Mouse (Mus musculus): ENCODE measurements around the gene Helt. TPM values are rescaled to one million over a fixed set of nuclear protein-coding genes. Genes with fewer than 3 reads are reported as not detected.

Gene Helt
- not detected in 2 replicates for polyA plus RNA-seq (2014; fragmentation: Nextera tagmentation; extraction: Ambion mirVana)

GRCm38 (mm10) chr8:46294181-46294892 lies at the start of gene Helt:
TSS of gene Helt (minus strand) at chr8:46294671.
- Histone ChIP-seq H3K9me3 (ENCODE audit: control insufficient read depth, low read length) (no peaks in the 10 kb centered on the region), H3K36me3 (ENCODE audit: control insufficient read depth, insufficient read depth, low read length) (no peaks in the 10 kb centered on the region), H3K9ac (ENCODE audit: low read length) (no peak within 1 kb of the TSS), H3K4me2 (ENCODE audit: low read length) (no peak within 1 kb of the TSS), H3K4me3 (ENCODE audit: low read depth, low read length) (no peak within 1 kb of the TSS), H3K27ac (ENCODE audit: low read depth) (no peak within 1 kb of the TSS), H3K27me3 (replicated peaks; ENCODE audit: control insufficient read depth, insufficient read depth, low read length) (peaks cover 94% of the 10 kb centered on the region), H3K4me1 (replicated peaks; ENCODE audit: control insufficient read depth, insufficient read depth, low read length) (no peaks in the 10 kb centered on the region)
- peak; percentile 59 for DNase-seq (ENCODE audit: low spot score)
- ATAC-seq (replicated peaks; ENCODE audit: low FRiP score, low TSS enrichment, low read depth): no peak
- under 1% methylated on average over 50 of the region's 50 CpGs for WGBS

- no peak overlapping the region for H3K27ac ChIP-seq (ENCODE audit: low read depth)
- no peaks in the 10 kb centered on the region for H3K4me1 ChIP-seq (replicated peaks; ENCODE audit: control insufficient read depth, insufficient read depth, low read length)
- H3K36me3 ChIP-seq (ENCODE audit: control insufficient read depth, insufficient read depth, low read length): no peaks in the 10 kb centered on the region
- peak; percentile 61 for DNase-seq (ENCODE audit: low spot score)
- no peak overlapping the region for H3K4me2 ChIP-seq (ENCODE audit: low read length)
- H3K9ac ChIP-seq (ENCODE audit: low read length): no peak overlapping the region
- 47% methylated on average over 13 of the region's 13 CpGs for WGBS
- H3K9me3 ChIP-seq (ENCODE audit: control insufficient read depth, low read length): no peaks in the 10 kb centered on the region
- H3K27me3 ChIP-seq (replicated peaks; ENCODE audit: control insufficient read depth, insufficient read depth, low read length): no peaks in the 10 kb centered on the region
- no peak overlapping the region for H3K4me3 ChIP-seq (ENCODE audit: low read depth, low read length)
- no peak for ATAC-seq (replicated peaks; ENCODE audit: low FRiP score, low TSS enrichment, low read depth)
Observed at GRCm38 (mm10) chr8:46342272-46342671, 47.8 kb upstream of the Helt start.

GRCm38 (mm10) chr8:46340381-46341273 lies 46.2 kb upstream of the Helt start:
- no peak overlapping the region for H3K4me3 ChIP-seq (ENCODE audit: low read depth, low read length)
- no peaks in the 10 kb centered on the region for H3K36me3 ChIP-seq (ENCODE audit: control insufficient read depth, insufficient read depth, low read length)
- WGBS: 74% methylated on average over 14 of the region's 14 CpGs
- no peaks in the 10 kb centered on the region for H3K9me3 ChIP-seq (ENCODE audit: control insufficient read depth, low read length)
- no peak overlapping the region for H3K27ac ChIP-seq (ENCODE audit: low read depth)
- no peak overlapping the region for H3K4me2 ChIP-seq (ENCODE audit: low read length)
- ATAC-seq (replicated peaks; ENCODE audit: low FRiP score, low TSS enrichment, low read depth) (no peak), DNase-seq (ENCODE audit: low spot score) (no peak)
- no peaks in the 10 kb centered on the region for H3K4me1 ChIP-seq (replicated peaks; ENCODE audit: control insufficient read depth, insufficient read depth, low read length)
- H3K9ac ChIP-seq (ENCODE audit: low read length): no peak overlapping the region
- H3K27me3 ChIP-seq (replicated peaks; ENCODE audit: control insufficient read depth, insufficient read depth, low read length): no peaks in the 10 kb centered on the region

- DNase-seq (ENCODE audit: low spot score) (no peak), ATAC-seq (replicated peaks; ENCODE audit: low FRiP score, low TSS enrichment, low read depth) (no peak)
- H3K4me1 ChIP-seq (replicated peaks; ENCODE audit: control insufficient read depth, insufficient read depth, low read length): no peaks in the 10 kb centered on the region
- H3K9ac ChIP-seq (ENCODE audit: low read length): no peak overlapping the region
- H3K4me2 ChIP-seq (ENCODE audit: low read length): no peak overlapping the region
- no peaks in the 10 kb centered on the region for H3K9me3 ChIP-seq (ENCODE audit: control insufficient read depth, low read length)
- no peak overlapping the region for H3K4me3 ChIP-seq (ENCODE audit: low read depth, low read length)
- H3K36me3 ChIP-seq (ENCODE audit: control insufficient read depth, insufficient read depth, low read length): no peaks in the 10 kb centered on the region
- H3K27me3 ChIP-seq (replicated peaks; ENCODE audit: control insufficient read depth, insufficient read depth, low read length): no peaks in the 10 kb centered on the region
- H3K27ac ChIP-seq (ENCODE audit: low read depth): no peak overlapping the region
- 87% methylated on average over 5 of the region's 5 CpGs for WGBS
Observed at GRCm38 (mm10) chr8:46339317-46339716, 44.8 kb upstream of the Helt start.

GRCm38 (mm10) chr8:46336351-46336750 lies 41.9 kb upstream of the Helt start:
- Histone ChIP-seq H3K9ac (ENCODE audit: low read length) (no peak overlapping the region), H3K27ac (ENCODE audit: low read depth) (no peak overlapping the region), H3K4me2 (ENCODE audit: low read length) (no peak overlapping the region), H3K9me3 (ENCODE audit: control insufficient read depth, low read length) (no peaks in the 10 kb centered on the region), H3K27me3 (replicated peaks; ENCODE audit: control insufficient read depth, insufficient read depth, low read length) (no peaks in the 10 kb centered on the region), H3K4me1 (replicated peaks; ENCODE audit: control insufficient read depth, insufficient read depth, low read length) (no peaks in the 10 kb centered on the region), H3K4me3 (ENCODE audit: low read depth, low read length) (no peak overlapping the region), H3K36me3 (ENCODE audit: control insufficient read depth, insufficient read depth, low read length) (no peaks in the 10 kb centered on the region)
- 88% methylated on average over 8 of the region's 8 CpGs for WGBS
- no peak for ATAC-seq (replicated peaks; ENCODE audit: low FRiP score, low TSS enrichment, low read depth)
- no peak for DNase-seq (ENCODE audit: low spot score)

GRCm38 (mm10) chr8:46332389-46333061 lies 38.1 kb upstream of the Helt start:
- H3K27me3 ChIP-seq (replicated peaks; ENCODE audit: control insufficient read depth, insufficient read depth, low read length): no peaks in the 10 kb centered on the region
- no peaks in the 10 kb centered on the region for H3K4me1 ChIP-seq (replicated peaks; ENCODE audit: control insufficient read depth, insufficient read depth, low read length)
- no peak overlapping the region for H3K4me2 ChIP-seq (ENCODE audit: low read length)
- no peaks in the 10 kb centered on the region for H3K36me3 ChIP-seq (ENCODE audit: control insufficient read depth, insufficient read depth, low read length)
- H3K27ac ChIP-seq (ENCODE audit: low read depth): no peak overlapping the region
- DNase-seq (ENCODE audit: low spot score) (no peak), ATAC-seq (replicated peaks; ENCODE audit: low FRiP score, low TSS enrichment, low read depth) (no peak)
- 90% methylated on average over 7 of the region's 7 CpGs for WGBS
- no peak overlapping the region for H3K9ac ChIP-seq (ENCODE audit: low read length)
- no peaks in the 10 kb centered on the region for H3K9me3 ChIP-seq (ENCODE audit: control insufficient read depth, low read length)
- H3K4me3 ChIP-seq (ENCODE audit: low read depth, low read length): no peak overlapping the region

GRCm38 (mm10) chr8:46331801-46332200 lies 37.3 kb upstream of the Helt start:
- H3K9me3 ChIP-seq (ENCODE audit: control insufficient read depth, low read length): no peaks in the 10 kb centered on the region
- no peak for ATAC-seq (replicated peaks; ENCODE audit: low FRiP score, low TSS enrichment, low read depth)
- H3K9ac ChIP-seq (ENCODE audit: low read length): no peak overlapping the region
- H3K4me1 ChIP-seq (replicated peaks; ENCODE audit: control insufficient read depth, insufficient read depth, low read length): no peaks in the 10 kb centered on the region
- DNase-seq (ENCODE audit: low spot score): no peak
- no peaks in the 10 kb centered on the region for H3K36me3 ChIP-seq (ENCODE audit: control insufficient read depth, insufficient read depth, low read length)
- WGBS: 82% methylated on average over 5 of the region's 5 CpGs
- H3K4me2 ChIP-seq (ENCODE audit: low read length): no peak overlapping the region
- H3K4me3 ChIP-seq (ENCODE audit: low read depth, low read length): no peak overlapping the region
- H3K27ac ChIP-seq (ENCODE audit: low read depth): no peak overlapping the region
- no peaks in the 10 kb centered on the region for H3K27me3 ChIP-seq (replicated peaks; ENCODE audit: control insufficient read depth, insufficient read depth, low read length)

- H3K27me3 ChIP-seq (replicated peaks; ENCODE audit: control insufficient read depth, insufficient read depth, low read length): no peaks in the 10 kb centered on the region
- H3K27ac ChIP-seq (ENCODE audit: low read depth): no peak overlapping the region
- DNase-seq (ENCODE audit: low spot score): no peak
- no peaks in the 10 kb centered on the region for H3K36me3 ChIP-seq (ENCODE audit: control insufficient read depth, insufficient read depth, low read length)
- H3K4me1 ChIP-seq (replicated peaks; ENCODE audit: control insufficient read depth, insufficient read depth, low read length): no peaks in the 10 kb centered on the region
- H3K9ac ChIP-seq (ENCODE audit: low read length): no peak overlapping the region
- no peak overlapping the region for H3K4me2 ChIP-seq (ENCODE audit: low read length)
- H3K4me3 ChIP-seq (ENCODE audit: low read depth, low read length): no peak overlapping the region
- WGBS: 81% methylated on average over 4 of the region's 4 CpGs
- H3K9me3 ChIP-seq (ENCODE audit: control insufficient read depth, low read length): peaks cover 6% of the 10 kb centered on the region; the same call in 1 of the 2 replicates
- ATAC-seq (replicated peaks; ENCODE audit: low FRiP score, low TSS enrichment, low read depth): no peak
Observed at GRCm38 (mm10) chr8:46329396-46329795, 34.9 kb upstream of the Helt start.
